Mouse (Mus musculus) G1E (cell line): Measurements from ENCODE around the gene Hist1h2bf. TPM values are rescaled to one million over a fixed set of nuclear protein-coding genes. Genes with fewer than 3 reads are reported as not detected.
"Not testable (repeated sequence)": the region's sequence is repeated elsewhere in the genome, so short reads cannot be mapped to it uniquely, and the experiment has no call there.

Experiments used
- ATAC-seq: 2 replicates; pipeline ENCODE4 v1.8.0; 2016; ENCODE audit warnings: mild to moderate bottlenecking; ENCODE audit not compliant: insufficient number of reproducible peaks, poor library complexity, low FRiP score, severe bottlenecking; ENCODE audit errors: extremely low read depth
- DNase-seq: peaks from one replicate; pipeline ENCODE4 v3.0.0; 2012; ENCODE audit warnings: low spot score
- H3K27me3 ChIP-seq: 2 replicates; pipeline ENCODE4 v1.6.1; 2012; ENCODE audit warnings: mild to moderate bottlenecking, low read length, inconsistent platforms; ENCODE audit not compliant: insufficient read depth
- H3K36me3 ChIP-seq: replicated peaks from 2 replicates; pipeline ENCODE3; 2012; ENCODE audit warnings: mild to moderate bottlenecking, inconsistent platforms
- H3K4me1 ChIP-seq: 2 replicates; pipeline ENCODE4 v1.6.1; 2012; ENCODE audit warnings: low read depth, low read length, inconsistent platforms, mixed read lengths; ENCODE audit not compliant: insufficient read depth
- H3K4me3 ChIP-seq: 2 replicates; pipeline ENCODE4 v1.5.1; 2012; ENCODE audit warnings: low read depth, mild to moderate bottlenecking, inconsistent platforms, low read length, moderate library complexity, mixed read lengths
- H3K9me3 ChIP-seq: replicated peaks from 2 replicates; pipeline ENCODE4 v1.6.1; 2012; ENCODE audit warnings: inconsistent platforms
- CTCF ChIP-seq: IDR thresholded peaks from 2 replicates; pipeline ENCODE4 v1.5.1; 2012; ENCODE audit warnings: low read depth, low read length, inconsistent platforms, mixed read lengths
- GATA1 ChIP-seq: IDR thresholded peaks from 2 replicates; pipeline ENCODE4 v1.6.1; 2012; ENCODE audit warnings: borderline replicate concordance, low read length, inconsistent platforms, mixed read lengths
- GATA2 ChIP-seq: IDR thresholded peaks from 2 replicates; pipeline ENCODE4 v1.6.1; 2012; ENCODE audit warnings: low read depth, low read length, inconsistent platforms, borderline replicate concordance
- POLR2AphosphoS5 ChIP-seq: IDR thresholded peaks from 2 replicates; pipeline ENCODE4 v1.6.1; 2012; ENCODE audit warnings: low read depth, low read length, inconsistent platforms; ENCODE audit not compliant: insufficient replicate concordance
- TAL1 ChIP-seq: conservative IDR thresholded peaks from 2 replicates; pipeline ENCODE4 v1.6.1; 2012; ENCODE audit warnings: low read depth, low read length, inconsistent platforms, mixed read lengths
- polyA plus RNA-seq: library from polyadenylated mRNA; stranded (reverse); fragments of >175 nt; gene quantifications from 2 replicates; pipeline ENCODE4 v1.2.3, GENCODE M21; 2012
- total RNA-seq, 2 experiments: library from RNA; stranded (forward) in 1 of 2; stranded (reverse) in 1 of 2; fragments of 200-1000 nt in 1 of 2; fragments of >200 nt in 1 of 2; fragmentation: Nextera tagmentation in 1 of 2; gene quantifications; 2 replicates each; pipeline ENCODE4 v1.2.3; 2014 to 2017

The Hist1h2bf gene
- total and polyA plus RNA-seq, 3 experiments: 5.7 to 748 (median 627) TPM

DNA sequence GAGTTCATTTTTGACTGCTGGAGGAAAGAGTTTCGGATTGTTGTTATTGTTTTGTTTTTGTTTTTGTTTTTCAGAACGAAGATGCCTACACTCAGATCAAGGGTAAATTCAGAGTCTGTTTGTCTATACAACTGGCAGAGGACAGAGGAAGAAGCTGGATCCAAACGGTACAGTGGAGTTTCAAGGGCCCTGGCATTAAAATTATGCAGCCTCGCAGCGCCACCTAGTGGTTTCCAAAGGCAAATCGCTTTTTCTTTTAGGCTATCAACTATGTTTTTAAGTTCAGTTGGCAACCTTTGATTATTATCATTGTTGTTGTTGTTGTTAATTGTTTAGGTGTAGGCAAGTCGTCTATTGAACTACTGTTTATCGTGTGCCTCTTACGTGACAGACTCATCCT lies 24.0 kb upstream of the Hist1h2bf start:
- H3K9me3 ChIP-seq: no peaks in the 10 kb centered on the region
- ATAC-seq: 0 out of 2 replicates have a peak, but pooled peaks have one; percentile 19
- no peak overlapping the region for H3K4me3 ChIP-seq
- DNase-seq: no peak
- no peaks in the 10 kb centered on the region for H3K27me3 ChIP-seq
- H3K4me1 ChIP-seq: peaks cover 51% of the 10 kb centered on the region
- TF ChIP-seq CTCF (peak; percentile 49), POLR2AphosphoS5 (no peak), GATA2 (no peak)
- no peaks in the 10 kb centered on the region for H3K36me3 ChIP-seq

DNA sequence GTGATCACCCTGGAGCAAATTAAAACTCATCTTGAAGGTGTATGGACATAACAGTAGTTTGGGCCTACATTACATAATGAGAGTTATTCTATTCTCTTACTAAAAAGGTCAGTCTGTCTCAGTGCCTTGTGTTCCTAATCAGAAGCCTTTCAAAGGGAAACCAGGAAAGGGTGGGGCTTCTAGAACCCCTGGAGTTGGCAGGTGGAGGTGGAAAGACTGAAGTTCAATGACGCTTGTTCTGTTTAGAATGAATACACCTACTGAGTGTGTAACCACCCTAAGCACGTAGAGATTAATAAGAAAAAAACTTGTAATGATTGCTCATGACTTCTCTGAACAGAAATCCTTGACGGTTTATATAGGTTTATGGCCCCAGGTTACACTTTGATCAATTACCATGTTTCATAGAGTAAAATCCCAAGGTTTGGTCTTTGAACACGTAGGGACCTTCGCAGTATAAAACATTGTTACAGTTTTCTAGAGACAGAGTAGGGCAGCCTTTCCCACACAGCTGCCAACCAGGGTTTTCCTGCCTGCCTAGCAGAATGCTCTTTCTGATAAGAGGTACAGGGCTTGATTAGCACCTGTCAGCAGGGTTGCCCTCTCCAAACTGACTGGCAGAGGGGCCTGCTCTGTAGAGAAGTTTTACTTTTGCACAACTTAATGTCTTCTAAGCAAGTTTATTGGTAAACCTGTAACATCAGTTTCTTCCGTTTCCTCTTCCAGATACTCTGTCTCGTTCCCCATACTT lies 21.8 kb upstream of the Hist1h2bf start:
- peaks cover 70% of the 10 kb centered on the region for H3K4me1 ChIP-seq
- no peaks in the 10 kb centered on the region for H3K27me3 ChIP-seq
- TF ChIP-seq POLR2AphosphoS5: no peak
- peak; percentile 45; the same call in 1 of the 2 replicates for TF ChIP-seq TAL1
- DNase-seq (no peak), ATAC-seq (no peak)
- no peaks in the 10 kb centered on the region for H3K9me3 ChIP-seq
- H3K4me3 ChIP-seq: no peak overlapping the region; the same call in 1 of the 2 replicates
- no peaks in the 10 kb centered on the region for H3K36me3 ChIP-seq

GRCm38 (mm10) chr13:23595185-23595584 lies 21.2 kb upstream of the Hist1h2bf start:
- Histone ChIP-seq H3K4me1 (peaks cover 74% of the 10 kb centered on the region), H3K9me3 (no peaks in the 10 kb centered on the region), H3K27me3 (no peaks in the 10 kb centered on the region), H3K4me3 (no peak overlapping the region), H3K36me3 (no peaks in the 10 kb centered on the region)
- ATAC-seq: no peak
- DNase-seq: no peak
- no peak for TF ChIP-seq GATA2
- no peak for TF ChIP-seq TAL1
- TF ChIP-seq GATA1: no peak
- TF ChIP-seq CTCF: no peak
- TF ChIP-seq POLR2AphosphoS5: no peak

DNA sequence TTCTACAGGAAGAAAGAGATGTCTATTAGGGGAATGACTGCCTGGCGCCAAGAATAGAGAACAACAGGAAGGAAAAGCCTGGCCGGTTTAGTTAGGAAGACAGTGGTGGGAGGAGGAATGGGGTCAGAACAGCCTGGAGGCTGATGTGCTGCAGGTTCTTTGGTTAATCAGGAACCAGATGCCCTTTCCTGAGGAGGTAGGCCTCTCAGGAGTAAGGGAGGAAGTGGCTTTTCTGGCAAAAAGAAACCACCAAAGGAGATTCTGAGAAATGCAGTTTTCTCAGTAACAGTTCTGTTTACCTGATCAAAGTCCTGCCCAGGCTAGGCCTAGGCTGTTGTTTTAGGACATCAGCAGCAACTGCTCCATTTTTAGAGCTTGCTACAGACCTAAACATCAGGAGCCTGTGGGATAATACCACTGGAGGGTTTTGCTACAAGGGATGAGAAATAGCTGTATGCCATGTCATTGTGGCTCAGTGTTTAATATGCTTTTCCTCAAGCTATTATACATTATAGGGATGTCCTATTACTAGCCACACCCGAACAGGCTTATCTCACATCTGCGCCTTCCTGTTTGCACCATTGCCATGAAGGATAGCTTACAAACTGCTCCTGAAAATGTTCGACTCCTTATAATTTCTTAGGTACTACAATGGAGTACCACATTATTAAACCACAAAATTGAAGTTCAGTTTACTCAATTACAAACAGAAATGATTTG lies 19.2 kb upstream of the Hist1h2bf start:
- no peak overlapping the region for H3K4me3 ChIP-seq
- peak; percentile 47; the same call in 1 of the 2 replicates for ATAC-seq

DNA sequence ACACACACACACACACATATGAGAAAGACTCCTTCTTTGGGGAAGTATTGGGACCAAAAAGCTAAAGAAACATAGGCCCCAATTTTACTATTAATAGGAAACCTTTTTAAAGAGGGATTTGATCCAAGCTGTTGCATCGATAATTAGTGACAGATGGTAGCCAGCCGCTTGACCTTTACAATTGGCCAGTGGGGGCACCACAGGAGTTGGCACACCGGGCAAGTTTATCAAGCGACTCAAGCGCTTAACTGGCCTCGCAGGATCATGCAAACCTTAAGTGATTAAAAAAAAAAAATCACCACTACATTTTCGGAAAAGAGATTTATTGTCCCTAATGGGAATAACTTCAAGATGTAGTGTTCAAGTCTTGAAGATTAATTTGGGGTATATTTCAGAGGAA lies 18.6 kb upstream of the Hist1h2bf start:
- H3K4me3 ChIP-seq: no peak overlapping the region
- ATAC-seq: no peak
- H3K4me1 ChIP-seq: peaks cover 77% of the 10 kb centered on the region

More for the DNA sequence above, 19.2 kb upstream of the Hist1h2bf start:
- Histone ChIP-seq H3K9me3 (no peaks in the 10 kb centered on the region), H3K27me3 (no peaks in the 10 kb centered on the region), H3K4me1 (peaks cover 82% of the 10 kb centered on the region), H3K36me3 (no peaks in the 10 kb centered on the region)
- TF ChIP-seq POLR2AphosphoS5 (no peak), TAL1 (no peak), GATA2 (no peak), CTCF (no peak)
- peak; percentile 28 for DNase-seq

GRCm38 (mm10) chr13:23591886-23592285 lies 17.9 kb upstream of the Hist1h2bf start:
- H3K4me1 ChIP-seq: peaks cover 74% of the 10 kb centered on the region
- TF ChIP-seq TAL1: peak; percentile 50
- H3K27me3 ChIP-seq, H3K4me3 ChIP-seq, ATAC-seq, H3K36me3 ChIP-seq, H3K9me3 ChIP-seq, DNase-seq: not testable (repeated sequence)

More for the DNA sequence above, 18.6 kb upstream of the Hist1h2bf start:
- no peak for DNase-seq
- no peaks in the 10 kb centered on the region for H3K27me3 ChIP-seq
- TF ChIP-seq TAL1 (no peak), CTCF (no peak), GATA1 (no peak), GATA2 (no peak), POLR2AphosphoS5 (no peak)
- H3K36me3 ChIP-seq: no peaks in the 10 kb centered on the region
- H3K9me3 ChIP-seq: no peaks in the 10 kb centered on the region
